In the genomic region with DNA sequence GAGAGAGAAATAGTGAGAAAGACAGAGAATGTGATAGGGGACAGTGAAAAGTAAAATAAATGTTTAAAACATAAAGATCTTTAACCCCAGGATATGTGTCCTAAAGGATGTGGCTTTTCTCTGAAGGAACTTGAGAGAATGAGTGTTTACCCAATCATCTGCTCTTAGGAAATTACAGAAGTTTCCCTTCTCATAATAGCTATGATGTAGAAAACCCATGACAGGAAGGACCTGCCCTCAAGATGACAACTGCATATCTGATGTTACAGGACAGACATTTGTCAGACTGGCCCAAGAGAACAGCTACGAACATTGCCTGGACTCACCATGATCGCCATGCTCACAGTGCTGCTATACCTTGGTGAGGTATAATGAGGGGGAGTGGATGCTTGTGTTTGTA, we compare ENCODE assay signal across 8 mouse cellular contexts. TPM values are rescaled to one million over a fixed set of nuclear protein-coding genes. Genes with fewer than 3 reads are reported as not detected.
A peak's percentile ranks its signal among the peaks of the same experiment; 100 is the strongest.
DNase-seq lines count a peak whose midpoint lies in the region; ATAC-seq and TF ChIP-seq lines count a peak whose summit lies in the region.
"Not testable (repeated sequence)": the region's sequence is repeated elsewhere in the genome, so short reads cannot be mapped to it uniquely, and the experiment has no call there.
"Had no signal": no experiment of that assay in that cellular context is flagged by ENCODE, and none has a peak within 500 bp of the region (broad histone marks: within the 10 kb centered on the region; RNA-seq: fewer than 3 reads in every experiment).

A gene (plus strand): TSS at position 266 of the 400 bp plus-strand sequence.

- H3K27me3 ChIP-seq in lung, embryonic 16.5 days (ENCODE audit: control insufficient read depth, insufficient read depth, low read depth, low read length): not testable (repeated sequence)

- not testable (repeated sequence) for H3K36me3 ChIP-seq in lung, embryonic 16.5 days (ENCODE audit: control insufficient read depth, insufficient read depth, low read length); macrophage (ENCODE audit: inconsistent target)

- H3K4me1 ChIP-seq in bone marrow macrophage, adult 2 months (ENCODE audit: control insufficient read depth, insufficient read depth, low read length): peaks cover 14% of the 10 kb centered on the region
- H3K4me1 ChIP-seq in lung, embryonic 16.5 days (replicated peaks; ENCODE audit: control insufficient read depth, insufficient read depth, low read length): not testable (repeated sequence)

- H3K27ac ChIP-seq in bone marrow macrophage, adult 2 months (ENCODE audit: insufficient read depth, low read depth, low read length): peak within 1 kb of the TSS; percentile 98
- H3K27ac ChIP-seq in lung, embryonic 16.5 days (ENCODE audit: low read length): not testable (repeated sequence)
- H3K27ac ChIP-seq in macrophage: peak within 1 kb of the TSS; percentile 93

- DNase-seq in induced T-regulatory cell, adult 2 months (ENCODE audit: low read depth): peak; percentile 36

- H3K9ac ChIP-seq in lung, embryonic 16.5 days (ENCODE audit: low read length): not testable (repeated sequence)

- not testable (repeated sequence) for TF ChIP-seq POLR2A in bone marrow macrophage, adult 2 months (IDR thresholded peaks at IDR 0.05; ENCODE audit: borderline replicate concordance, low read depth, low read length)

- H3K79me2 ChIP-seq in macrophage (ENCODE audit: inconsistent target): peaks cover 32% of the 10 kb centered on the region

- not testable (repeated sequence) for TF ChIP-seq CTCF in bone marrow macrophage, adult 2 months (IDR thresholded peaks at IDR 0.05; ENCODE audit: low read depth, low read length)

- ATAC-seq in CD4-positive, CD25-positive, alpha-beta regulatory T cell, adult 4 months: peak; percentile 90
- ATAC-seq in erythroid progenitor cell, adult 5-6 weeks (replicated peaks; ENCODE audit: low FRiP score, poor library complexity, severe bottlenecking); lung, embryonic 16.5 days (ENCODE audit: low read depth): not testable (repeated sequence)
- peak; percentile 86 for ATAC-seq in monocyte, adult 5-6 weeks (replicated peaks; ENCODE audit: insufficient number of reproducible peaks, low FRiP score, low TSS enrichment, poor library complexity, severe bottlenecking)

- no CpG with 5 or more reads among the region's 2 CpGs for whole genome bisulfite sequencing in lung, embryonic 16.5 days
- no CpG with 5 or more reads among the region's 2 CpGs for WGBS in macrophage (ENCODE audit: missing documents)

- H3K9me3 ChIP-seq in lung, embryonic 16.5 days (ENCODE audit: control insufficient read depth, low read length): not testable (repeated sequence)

- peak within 1 kb of the TSS; percentile 56 for H3K4me3 ChIP-seq in bone marrow macrophage, adult 2 months (ENCODE audit: insufficient read depth, low read length)
- H3K4me3 ChIP-seq in lung, embryonic 16.5 days (ENCODE audit: low read length): not testable (repeated sequence)
- peak within 1 kb of the TSS; percentile 74 for H3K4me3 ChIP-seq in macrophage (ENCODE audit: inconsistent target)

- not testable (repeated sequence) for H3K4me2 ChIP-seq in lung, embryonic 16.5 days (ENCODE audit: low read depth, low read length)

RNA-seq across cellular contexts. Expression of the gene that starts here (rescaled TPM):
- 100 to 1,000 TPM in 1 of 2 experiments, 10 to 100 TPM in 1; 61.1 to 120 TPM for polyA plus RNA-seq in CD4-positive, CD25-positive, alpha-beta regulatory T cell, adult 4 months (2017; shearing (Covaris generic))
- 1,169 and 1,255 TPM in 2 replicates for polyA plus RNA-seq in bone marrow macrophage, adult 2 months (2012; ENCODE audit: insufficient read depth, insufficient read length, missing spikeins)
- 39.4 and 59.8 TPM in 2 replicates for total RNA-seq in erythroid progenitor cell, adult 5-6 weeks (2015; ENCODE audit: low replicate concordance)
- total RNA-seq in erythroid progenitor cell, adult 5-6 weeks (2017; ENCODE audit: low replicate concordance): 31.7 and 34.6 TPM in 2 replicates
- 9.5 and 11.1 TPM in 2 replicates for polyA plus RNA-seq in lung, embryonic 16.5 days (2015; fragmentation: Nextera tagmentation; extraction: Ambion mirVana)
- over 10,000 TPM in 5 of 26 experiments, 1,000 to 10,000 TPM in 21; 2,550 to 14,518 (median 6,614) TPM for total RNA-seq in macrophage (2018; cell fraction: chromatin; rRNA removed)
- 100 to 1,000 TPM; 351 to 962 (median 537) TPM for total RNA-seq in macrophage (2018; cell fraction: cytosol; rRNA removed)
- over 10,000 TPM in 2 of 26 experiments, 1,000 to 10,000 TPM in 24; 2,722 to 11,633 (median 5,431) TPM for total RNA-seq in macrophage (2018; cell fraction: nucleus; rRNA removed)
- polyA plus RNA-seq in macrophage (2018): 365 to 1,114 TPM (median 480 TPM) in 3 replicates
- total RNA-seq in monocyte, adult 5-6 weeks (2017): 685 to 820 TPM (median 696 TPM) in 3 replicates
- polyA plus RNA-seq: G1E had no signal

Comparison
In these comparisons a context has a peak if more than half of its experiments do, and no peak if none do; other contexts are left out.
1. RNA of the gene that starts here (total RNA-seq): 685 to 820 TPM in monocyte, adult 5-6 weeks; 31.7 to 59.8 TPM in erythroid progenitor cell, adult 5-6 weeks; every median in the first group is over 10 times any median in the second.